Mouse (Mus musculus) stomach, postnatal 0 days (tissue): ENCODE results near the gene Trpv6.

Experiments used
- CTCF ChIP-seq: IDR thresholded peaks from 2 replicates; pipeline ENCODE4 v1.5.1; 2016; ENCODE audit warnings: antibody characterized with exemption, low read depth, mild to moderate bottlenecking, moderate library complexity
- EP300 ChIP-seq: optimal IDR thresholded peaks from 2 replicates; pipeline ENCODE3; 2016; ENCODE audit warnings: antibody characterized with exemption

DNA sequence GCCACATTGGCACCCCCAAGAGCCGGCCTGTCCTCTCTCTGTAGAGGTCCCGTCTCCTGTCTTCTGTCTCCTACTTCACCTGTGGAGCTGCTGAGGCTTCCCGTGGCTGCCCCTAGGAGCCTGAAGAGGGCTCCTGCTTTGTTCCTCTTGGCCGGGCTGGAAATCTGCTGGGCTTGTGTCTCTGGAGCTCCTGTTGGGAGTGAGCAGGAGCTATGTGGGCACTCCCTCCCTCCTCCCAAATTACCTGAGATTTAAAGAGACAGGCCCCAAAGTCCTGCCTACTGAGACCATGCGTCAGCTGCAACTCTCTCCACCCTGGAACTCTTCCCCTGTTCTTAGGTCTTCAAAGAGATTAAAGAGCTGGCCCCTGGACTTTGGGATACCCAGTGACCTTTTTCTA, at the start of gene Trpv6:
- TF ChIP-seq EP300 (no peak), CTCF (no peak)
